Mouse (Mus musculus) lung, postnatal 14 days (tissue): ENCODE measurements at regions not wholly inside any gene's neighbourhood (a gene's known extent, or its start where the extent isn't known, plus 50 kb on each side); places are given as distances from the start of the nearest gene placed in this dataset.

ENCODE experiments used
- DNase-seq: peaks from one replicate; pipeline ENCODE4 v3.0.0; 2021

GRCm38 (mm10) chr1:92386752-92387151 is 86.9 kb downstream of the Ndufa10 start:
- no peak for DNase-seq

GRCm38 (mm10) chr1:92384945-92385344 is 88.7 kb downstream of the Ndufa10 start:
- no peak for DNase-seq

- no peak for DNase-seq
Measured at GRCm38 (mm10) chr1:92383749-92384148, 89.9 kb downstream of the Ndufa10 start.

- no peak for DNase-seq
Measured at GRCm38 (mm10) chr1:92379510-92379886, 94.2 kb downstream of the Ndufa10 start.

DNA sequence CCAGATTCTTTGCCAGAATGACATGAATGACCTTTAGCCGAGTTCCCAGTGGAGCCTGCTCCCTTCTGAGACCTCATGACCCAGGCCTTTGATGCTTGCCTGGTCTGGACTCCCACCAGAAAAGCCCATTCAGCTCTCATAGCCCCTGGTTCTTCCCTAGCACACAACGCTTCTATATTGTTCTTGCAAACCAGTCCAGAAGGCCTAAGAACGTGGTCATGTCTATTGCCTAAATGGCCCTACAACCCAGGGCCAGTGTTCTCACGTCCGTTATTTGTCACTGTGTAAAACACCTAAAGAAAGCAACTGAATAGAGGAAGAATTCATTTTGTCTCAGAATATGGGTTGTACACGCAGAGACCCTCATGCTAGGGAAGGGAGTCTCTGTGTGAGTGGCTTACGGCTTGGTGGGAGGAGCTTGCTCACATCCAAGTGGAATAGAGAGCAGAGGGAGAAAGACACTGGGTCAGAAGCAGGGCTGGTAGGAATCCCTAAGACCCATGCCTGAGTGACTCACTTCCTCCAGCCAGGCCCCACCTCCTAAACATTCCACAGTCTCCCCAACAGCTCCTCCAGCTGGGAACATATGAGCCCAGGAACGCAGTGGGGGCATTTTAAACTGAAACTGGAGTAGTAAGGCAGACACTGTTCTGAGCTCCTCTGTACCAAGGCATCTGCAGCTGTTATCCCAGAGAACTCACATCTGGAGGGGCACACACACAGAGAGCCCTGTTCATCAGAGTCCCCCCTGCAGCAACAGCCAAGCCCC is 94.7 kb downstream of the Ndufa10 start:
- peak; percentile 47 for DNase-seq

GRCm38 (mm10) chr1:92376456-92376855 is 97.2 kb downstream of the Ndufa10 start:
- no peak for DNase-seq

DNA sequence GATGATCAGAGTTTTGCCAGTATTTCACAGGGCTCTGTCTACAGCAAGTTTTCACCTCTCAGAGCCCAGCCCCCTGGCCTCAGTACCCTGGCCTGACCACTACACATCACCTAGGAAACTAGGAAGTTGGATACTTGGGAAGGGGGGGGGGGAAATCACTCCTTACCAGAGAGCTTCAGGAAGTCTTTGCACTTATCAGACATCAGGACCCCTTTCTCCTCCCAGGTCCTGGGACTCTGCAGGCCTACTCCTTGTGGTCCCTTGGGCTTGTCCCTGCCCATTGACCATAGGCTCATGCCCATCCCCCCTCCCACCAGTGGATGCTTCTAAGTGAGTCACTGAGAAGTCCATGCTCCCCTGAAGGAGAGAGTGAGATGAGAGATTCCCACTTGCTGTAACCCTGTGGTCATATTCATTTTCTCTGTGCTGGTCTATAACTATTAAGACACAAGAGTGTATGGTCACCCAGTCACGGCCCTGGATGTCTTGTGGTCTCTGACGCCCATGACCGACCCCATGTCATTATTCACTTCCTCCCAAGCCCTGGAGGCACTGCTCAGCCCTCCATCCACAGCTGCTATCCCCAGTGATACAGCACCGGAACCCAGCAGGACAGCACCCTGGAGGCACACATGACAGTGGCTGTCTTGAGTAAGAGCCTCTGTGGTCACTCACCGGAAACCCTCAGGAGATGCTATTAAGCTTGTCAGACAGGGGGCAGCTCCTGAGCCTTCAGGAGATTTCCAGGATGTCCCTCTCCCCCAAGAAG is 101.3 kb downstream of the Ndufa10 start:
- no peak for DNase-seq

- DNase-seq = no peak
Measured at GRCm38 (mm10) chr1:92371357-92371981, 102.2 kb downstream of the Ndufa10 start.

- DNase-seq = no peak
Measured at GRCm38 (mm10) chr1:92370842-92371241, 102.8 kb downstream of the Ndufa10 start.

GRCm38 (mm10) chr1:92369972-92370371 is 103.7 kb downstream of the Ndufa10 start:
- no peak for DNase-seq

DNA sequence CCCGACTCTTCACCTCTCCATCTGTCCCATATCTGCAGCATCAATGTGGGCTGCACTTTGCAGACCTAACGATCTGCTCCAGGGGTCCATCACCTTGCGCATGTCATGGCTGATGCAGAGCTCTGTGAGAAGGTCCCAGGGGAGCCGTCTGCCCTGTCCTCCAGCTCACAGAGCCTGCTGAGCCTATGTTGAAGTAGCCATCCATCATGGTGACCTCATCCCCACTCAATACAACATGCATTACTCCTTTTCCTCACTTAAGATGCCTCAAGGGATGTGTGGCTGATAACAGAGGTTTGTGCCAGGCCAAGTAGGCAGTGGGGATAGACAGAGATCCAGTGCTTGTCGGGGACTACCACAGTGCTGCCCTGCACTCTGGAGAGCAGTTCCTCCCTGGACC is 107.4 kb downstream of the Ndufa10 start:
- no peak for DNase-seq

- no peak for DNase-seq
Measured at GRCm38 (mm10) chr1:92365366-92366075, 108.1 kb downstream of the Ndufa10 start.

DNA sequence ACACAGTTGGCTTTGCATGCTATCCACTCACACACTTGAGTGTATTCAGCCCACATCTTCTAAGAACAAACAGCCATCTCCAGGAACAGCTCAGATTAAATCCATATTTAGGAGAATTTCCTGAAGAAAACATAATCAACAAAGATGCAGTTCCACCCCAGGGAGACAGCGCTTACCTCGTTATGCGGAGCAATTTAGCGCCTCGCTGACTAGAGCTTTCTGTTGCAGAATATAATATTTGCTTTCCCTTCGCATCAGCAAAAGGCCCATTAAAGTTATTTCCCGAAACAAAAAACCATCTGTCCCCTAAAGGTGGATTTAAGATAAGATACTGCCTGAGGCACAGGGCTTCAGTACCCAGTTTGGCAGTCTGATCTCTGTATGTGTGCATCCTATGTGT is 112.0 kb downstream of the Ndufa10 start:
- DNase-seq = no peak

DNA sequence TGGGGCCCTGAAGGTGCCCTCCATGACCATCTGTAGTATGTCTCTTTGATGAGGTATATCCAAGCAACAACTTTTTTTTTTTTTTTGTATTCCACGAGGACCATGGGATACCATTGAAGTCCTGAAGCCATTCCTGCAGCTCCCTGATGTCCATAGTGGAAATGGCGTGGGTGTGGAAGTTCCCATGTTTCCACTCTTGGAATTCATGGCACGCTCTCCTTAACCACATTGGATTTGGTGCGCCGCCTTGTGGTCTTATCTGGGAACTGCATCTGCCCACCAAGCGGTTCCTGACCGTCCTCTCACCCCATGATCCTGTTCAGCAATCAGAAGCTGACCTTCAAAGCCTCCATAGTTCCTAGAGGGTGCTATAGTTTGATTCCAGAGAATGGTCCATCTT is 113.4 kb downstream of the Ndufa10 start:
- DNase-seq = peak; percentile 77

GRCm38 (mm10) chr1:92359473-92359872 is 114.2 kb downstream of the Ndufa10 start:
- DNase-seq = no peak

DNA sequence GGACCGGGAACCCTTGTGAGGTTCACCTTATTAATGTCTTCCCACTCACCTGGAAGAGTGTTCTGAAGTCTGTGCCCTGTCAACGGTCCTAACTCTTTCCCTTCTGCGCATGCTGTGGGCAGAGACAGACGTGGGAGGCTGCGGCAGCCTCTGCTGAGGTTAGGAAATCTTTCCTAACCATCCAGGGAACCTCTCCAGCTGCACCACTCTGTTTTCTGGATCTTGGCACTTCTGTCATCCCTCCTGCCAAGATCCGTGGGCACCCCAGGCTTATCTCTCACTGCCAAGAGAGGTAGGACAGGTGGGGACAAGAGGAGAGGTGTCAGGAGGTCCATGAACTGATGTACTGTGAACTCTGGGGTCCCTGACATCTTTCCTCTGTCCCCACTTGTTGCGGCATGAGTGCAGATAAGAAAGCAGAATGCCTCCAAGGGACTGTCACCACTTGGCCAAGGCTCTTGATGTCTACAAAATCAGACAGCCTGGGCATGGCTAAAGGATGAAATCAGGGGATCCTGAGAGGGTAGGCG is 114.8 kb downstream of the Ndufa10 start:
- DNase-seq = no peak

DNA sequence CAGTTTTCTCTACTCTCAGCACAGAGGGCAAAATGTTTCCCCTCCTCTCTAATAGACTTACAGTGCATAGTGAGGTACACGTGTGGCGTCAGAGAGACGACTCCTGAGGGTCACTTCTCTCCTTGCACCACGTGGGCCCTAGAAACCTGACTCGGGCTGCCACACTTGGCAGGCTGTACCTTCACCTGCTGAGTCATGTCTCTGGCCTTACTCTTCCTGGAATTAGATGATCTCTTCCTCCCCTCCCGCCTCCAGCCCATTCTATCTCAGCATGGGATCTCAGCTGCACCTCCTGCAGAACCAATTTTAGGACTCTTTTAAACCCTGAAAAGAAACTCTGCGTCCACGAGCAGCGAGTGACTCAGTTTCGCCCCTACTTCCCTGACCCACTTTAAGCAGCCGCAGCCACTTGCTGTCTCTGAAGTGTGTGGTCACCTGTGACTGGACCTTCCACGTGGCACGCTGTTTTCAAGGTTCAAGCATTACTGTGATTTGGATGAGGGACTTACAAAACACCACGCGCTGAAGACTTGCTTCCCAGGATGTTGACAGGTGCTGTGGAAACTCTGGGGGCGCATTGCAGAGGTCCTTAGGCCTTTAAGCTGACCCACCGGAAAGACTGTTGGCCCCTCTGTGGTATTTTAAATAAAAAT is 125.2 kb downstream of the Ndufa10 start:
- no peak for DNase-seq

DNA sequence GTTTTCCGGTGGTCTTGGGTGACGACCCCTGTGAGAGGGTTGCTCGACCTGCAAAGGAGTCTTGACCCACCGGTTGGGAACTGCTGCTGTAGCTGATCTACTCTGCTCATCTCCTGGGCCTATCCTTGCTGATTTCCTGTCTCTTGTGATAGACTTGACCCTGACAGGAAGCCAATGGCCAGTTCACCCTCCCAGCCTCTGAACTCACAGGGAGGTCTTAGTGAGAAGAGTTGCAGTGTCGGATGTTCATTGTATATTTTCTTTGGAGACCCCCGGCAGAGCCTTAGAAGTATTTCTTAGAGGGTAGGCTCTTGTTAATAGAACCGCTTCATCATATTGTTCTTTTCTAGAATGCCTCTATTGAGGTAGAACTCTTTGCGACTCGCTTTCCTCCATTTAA is 126.0 kb downstream of the Ndufa10 start:
- DNase-seq = no peak

DNA sequence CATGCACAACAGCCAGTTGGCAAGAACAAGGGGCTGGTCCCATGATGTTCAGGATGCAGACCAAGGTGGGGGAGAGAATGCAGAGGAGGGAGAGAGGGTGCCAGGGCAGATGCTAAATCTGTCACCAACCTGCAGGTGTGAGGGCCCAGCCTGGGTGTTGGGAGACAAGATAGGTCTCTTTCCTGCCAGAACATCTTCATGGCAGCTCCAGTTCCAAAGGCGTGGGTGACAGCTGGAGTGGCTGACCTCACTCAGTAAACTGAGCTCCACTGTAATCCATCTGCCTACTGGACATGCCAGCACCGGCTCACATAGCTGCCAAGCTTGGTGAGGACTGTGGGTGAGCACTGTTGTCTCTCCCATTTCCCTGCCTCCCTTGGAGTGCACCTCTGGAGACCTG is 129.9 kb downstream of the Ndufa10 start:
- no peak for DNase-seq

GRCm38 (mm10) chr1:92343161-92343598 is 130.5 kb downstream of the Ndufa10 start:
- no peak for DNase-seq

- no peak for DNase-seq
Measured at GRCm38 (mm10) chr1:92341846-92342540, 131.7 kb downstream of the Ndufa10 start.

DNA sequence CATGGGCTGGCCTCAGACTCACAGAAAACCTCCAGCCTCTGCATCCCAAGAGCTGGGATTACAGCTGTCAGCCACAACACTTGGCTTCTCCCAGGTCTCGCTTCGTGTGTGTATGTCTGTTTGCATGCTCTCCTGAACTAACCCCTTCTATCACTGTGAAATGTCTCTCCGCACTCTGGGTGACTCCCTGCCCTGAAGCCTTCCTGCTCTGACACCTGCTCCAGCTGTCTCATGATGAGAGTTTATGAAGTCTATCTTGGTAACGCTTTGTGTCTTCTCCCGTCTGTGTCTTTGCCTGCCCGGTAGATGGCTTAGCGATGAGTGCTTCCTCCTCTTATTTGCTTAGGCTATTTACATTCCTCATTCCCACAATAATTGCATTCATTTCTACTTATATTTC is 133.0 kb downstream of the Ndufa10 start:
- DNase-seq = no peak
